Mouse (Mus musculus): ENCODE data around the gene Trim11. TPM values are rescaled to one million over a fixed set of nuclear protein-coding genes. Genes with fewer than 3 reads are reported as not detected.
A peak's percentile ranks its signal among the peaks of the same experiment; 100 is the strongest.

The Trim11 gene
- total RNA-seq, 2 experiments from 2014 or later: 21.0 to 24.9 TPM

DNA sequence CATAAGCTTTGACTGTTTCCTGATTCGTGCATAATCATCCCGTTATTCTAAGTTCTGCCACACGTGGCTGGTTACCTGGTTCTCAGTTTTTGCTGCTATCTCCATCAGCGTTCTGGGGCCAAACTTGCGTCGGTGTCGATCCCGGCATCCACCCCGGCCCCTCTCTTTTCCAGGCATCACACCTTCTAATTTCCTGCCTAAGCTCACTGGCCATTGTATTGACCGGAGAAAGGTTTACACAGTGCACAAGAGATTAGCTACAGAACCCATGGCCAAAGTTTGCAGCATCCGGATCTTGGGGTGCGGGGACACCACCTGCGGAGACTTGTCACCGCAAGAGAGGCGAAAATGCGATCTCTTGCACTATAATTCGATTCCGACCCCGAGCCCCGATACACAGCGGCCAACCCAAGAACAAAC lies 276 bp upstream of the Trim11 start:
- DNase-seq (ENCODE audit: low spot score in 2 of 2): no peak
- intact Hi-C loops (cut with DNase I): loop anchor here (2.0 kb wide), 1 partner anchor 17 kb away; no protein-coding TSS in a partner anchor

DNA sequence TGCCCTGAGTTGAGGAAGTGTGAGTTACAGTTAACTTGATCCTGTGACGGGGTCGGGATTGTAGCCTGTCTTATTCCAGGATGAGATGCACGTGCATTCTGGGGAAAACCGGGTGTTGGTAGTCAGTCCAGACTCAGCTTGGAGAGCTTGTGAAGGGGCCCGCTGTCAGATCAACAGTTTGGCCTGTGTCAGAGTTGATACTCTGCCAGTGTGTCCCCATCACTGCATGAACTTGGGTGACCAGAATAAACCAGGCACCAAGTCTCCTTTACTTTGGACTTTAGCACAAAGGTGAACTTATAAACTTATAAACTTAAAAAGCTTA lies 775 bp downstream of the Trim11 start:
- intact Hi-C loops (cut with DNase I): loop anchor here (2.0 kb wide), 1 partner anchor 18 kb away; no protein-coding TSS in a partner anchor
- DNase-seq (ENCODE audit: low spot score in 2 of 2): no peak

DNA sequence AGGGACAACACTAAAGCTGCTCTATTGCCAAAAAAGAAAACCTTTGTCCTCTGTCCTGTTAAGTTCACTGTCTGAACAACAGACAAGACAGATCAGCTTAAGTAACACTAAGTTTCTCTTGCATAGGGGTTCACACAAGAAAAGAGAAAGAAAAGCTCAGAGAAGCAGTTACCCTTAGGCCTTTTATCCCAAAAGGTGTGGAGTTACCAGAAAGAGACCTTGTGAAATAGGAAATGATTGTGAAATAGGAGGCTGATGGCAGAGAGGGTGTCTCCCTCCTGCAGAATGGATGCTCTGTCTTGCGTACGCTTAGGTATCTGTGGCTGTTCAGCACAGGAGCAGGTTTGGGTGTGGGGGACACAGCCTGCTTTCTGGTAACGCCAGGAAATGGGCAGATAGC lies 1.3 kb downstream of the Trim11 start:
- intact Hi-C loops (cut with DNase I): loop anchor here (2.0 kb wide), 1 partner anchor 18 kb away; no protein-coding TSS in a partner anchor
- no peak for DNase-seq (ENCODE audit: low spot score in 2 of 2)

GRCm38 (mm10) chr11:58979661-58980060 lies 1.8 kb downstream of the Trim11 start:
- intact Hi-C loops (cut with DNase I): loop anchor here (2.0 to 5.0 kb wide), 2 partner anchors 19 to 213 kb away; partner anchors contain the start of gene Guk1

GRCm38 (mm10) chr11:58980381-58980990 lies 2.6 kb downstream of the Trim11 start:
- intact Hi-C loops (cut with DNase I): loop anchor here (5.0 kb wide), 1 partner anchor 212 kb away; the partner anchor contains the start of gene Guk1
- DNase-seq (ENCODE audit: low spot score in 2 of 2): no peak

More at GRCm38 (mm10) chr11:58979661-58980060, 1.8 kb downstream of the Trim11 start:
- no peak for DNase-seq (ENCODE audit: low spot score in 2 of 2)

DNA sequence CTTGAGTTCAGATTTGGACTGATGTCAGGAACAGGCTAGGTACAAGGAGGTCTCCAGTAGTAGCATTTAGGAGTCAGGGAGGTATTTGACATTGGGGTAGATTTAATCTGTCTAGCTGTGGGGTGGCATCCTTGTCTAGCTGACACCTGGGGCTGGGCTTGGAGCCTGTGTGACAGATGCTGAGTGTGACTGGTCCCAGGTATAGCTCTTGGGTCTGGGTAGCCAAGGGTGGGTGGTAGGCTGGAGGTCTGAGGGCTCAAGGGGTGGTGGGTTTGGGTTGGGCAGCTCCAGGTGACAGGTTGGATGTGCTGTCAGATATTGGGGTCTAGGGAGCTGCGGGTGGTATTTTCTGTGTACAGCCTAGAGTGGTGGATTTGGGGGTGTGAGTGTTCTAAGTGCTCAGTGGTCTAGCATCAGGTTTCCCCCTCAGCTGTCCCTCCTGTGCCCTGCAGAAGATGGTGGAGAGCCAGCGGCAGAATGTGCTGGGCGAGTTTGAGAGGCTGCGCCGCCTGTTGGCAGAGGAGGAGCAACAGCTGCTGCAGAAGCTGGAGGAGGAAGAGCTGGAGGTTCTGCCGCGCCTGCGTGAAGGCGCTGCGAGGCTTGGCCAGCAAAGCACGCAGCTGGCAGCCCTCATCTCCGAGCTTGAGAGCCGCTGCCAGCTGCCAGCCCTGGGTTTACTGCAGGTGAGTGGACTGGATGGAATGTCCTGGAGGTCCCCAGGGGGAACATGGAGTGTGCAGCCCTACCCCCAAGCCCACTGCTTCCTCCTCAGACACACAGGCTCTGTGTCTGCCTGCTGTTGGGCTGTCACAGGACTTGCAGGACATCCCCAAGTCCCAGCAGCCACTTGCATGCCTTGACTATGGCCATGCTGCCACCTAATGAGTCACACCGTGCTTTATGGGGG lies 3.9 kb downstream of the Trim11 start:
- peak; percentile 76 to 79 for DNase-seq (ENCODE audit: low spot score in 2 of 2)
- intact Hi-C loops (cut with DNase I): loop anchor here (5.0 kb wide), 1 partner anchor 211 kb away; the partner anchor contains the start of gene Guk1

GRCm38 (mm10) chr11:58982471-58983097 lies 4.7 kb downstream of the Trim11 start:
- intact Hi-C loops (cut with DNase I): loop anchor here (5.0 kb wide), 1 partner anchor 210 kb away; the partner anchor contains the start of gene Guk1
- DNase-seq (ENCODE audit: low spot score in 2 of 2): no peak

DNA sequence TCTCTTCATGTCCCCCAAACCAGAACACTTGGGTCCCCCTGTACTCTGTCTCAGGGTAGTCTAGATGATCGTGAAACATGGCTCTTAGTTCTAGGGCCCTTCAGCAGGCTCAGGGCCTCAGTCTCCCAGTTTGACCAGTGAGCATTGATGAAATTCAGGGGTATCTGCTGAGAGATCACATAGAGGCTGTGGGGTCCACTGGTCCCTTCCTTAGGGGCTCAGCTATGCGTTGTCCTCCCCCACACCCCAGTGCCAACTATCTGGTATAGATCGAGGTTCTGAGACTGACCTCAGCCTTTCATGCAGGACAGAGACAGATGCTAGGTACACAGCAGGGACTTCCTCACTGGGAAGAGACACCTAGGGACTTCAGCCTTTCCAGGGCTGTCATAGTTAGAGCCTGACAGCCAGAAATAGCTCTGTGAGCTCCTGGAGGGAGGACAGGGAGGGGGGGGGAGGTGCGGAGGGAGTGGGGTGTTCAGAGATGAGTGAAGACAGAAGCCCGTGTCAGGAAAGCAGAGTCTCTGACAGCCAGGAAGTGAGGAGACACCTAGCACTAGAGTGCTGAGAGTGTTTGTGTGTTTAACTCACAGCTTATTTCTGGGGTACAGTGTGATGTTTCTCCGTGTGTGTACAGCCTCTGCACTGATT lies 5.9 kb downstream of the Trim11 start:
- intact Hi-C loops (cut with DNase I): loop anchor here (5.0 kb wide), 1 partner anchor 208 kb away; the partner anchor contains the start of gene Guk1
- DNase-seq (ENCODE audit: low spot score in 2 of 2): no peak

- no peak for DNase-seq (ENCODE audit: low spot score in 2 of 2)
- intact Hi-C loops (cut with DNase I): loop anchor here (5.0 kb wide), 1 partner anchor 208 kb away; the partner anchor contains the start of gene Guk1
Observed at GRCm38 (mm10) chr11:58984657-58985056, 6.8 kb downstream of the Trim11 start.

DNA sequence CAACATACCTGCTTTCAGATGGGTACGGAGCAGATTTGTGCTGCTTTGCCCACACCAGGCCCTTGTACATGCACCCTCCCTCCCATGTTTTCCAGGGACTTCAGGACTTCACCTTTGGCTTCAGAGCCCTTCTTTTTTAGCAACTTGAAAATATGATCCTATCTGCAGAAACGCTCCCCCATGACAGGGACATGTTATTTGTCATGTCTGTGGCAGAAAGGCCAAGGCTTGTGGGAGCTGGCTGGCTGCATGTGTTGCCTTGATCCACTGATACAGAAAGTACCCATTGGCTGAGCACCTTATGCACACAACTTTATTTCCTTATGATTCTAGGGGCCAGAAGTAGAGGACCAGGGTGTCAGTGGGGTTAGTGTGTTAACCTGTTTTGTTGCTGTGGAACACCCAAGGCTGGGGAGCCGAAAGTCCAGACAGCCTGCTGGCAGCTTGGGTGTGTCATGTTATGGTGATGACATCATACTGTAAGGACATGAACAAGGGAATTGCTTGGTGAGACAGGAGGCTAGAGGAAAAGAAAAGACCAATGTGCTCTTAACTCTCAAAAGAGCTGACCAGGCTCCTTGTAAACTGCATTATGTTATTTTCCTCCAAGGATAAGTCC lies 7.5 kb downstream of the Trim11 start:
- intact Hi-C loops (cut with DNase I): no loop called here

DNA sequence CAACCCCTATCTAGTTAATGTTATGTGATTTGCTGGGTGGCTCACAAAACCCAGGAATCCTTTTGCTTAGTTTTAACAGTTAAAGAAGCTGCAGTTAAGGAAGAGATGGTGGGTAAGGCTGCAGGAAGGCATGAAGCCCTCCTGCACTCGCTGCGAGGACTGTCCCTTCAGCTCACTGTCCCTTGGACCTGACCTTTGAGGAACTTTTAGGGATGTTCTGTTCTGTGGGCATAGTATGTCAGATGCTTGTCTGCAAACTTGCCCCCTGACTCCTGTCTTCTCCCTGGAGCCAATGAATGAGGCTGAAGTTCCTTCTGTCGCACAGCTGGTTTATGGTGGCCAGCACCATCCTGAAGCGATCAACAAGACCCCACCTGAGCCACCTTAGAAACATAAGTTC lies 11.3 kb downstream of the Trim11 start:
- DNase-seq (ENCODE audit: low spot score in 2 of 2): no peak
- intact Hi-C loops (cut with DNase I): no loop called here

More for the DNA sequence above, 7.5 kb downstream of the Trim11 start:
- DNase-seq (ENCODE audit: low spot score in 2 of 2): no peak

DNA sequence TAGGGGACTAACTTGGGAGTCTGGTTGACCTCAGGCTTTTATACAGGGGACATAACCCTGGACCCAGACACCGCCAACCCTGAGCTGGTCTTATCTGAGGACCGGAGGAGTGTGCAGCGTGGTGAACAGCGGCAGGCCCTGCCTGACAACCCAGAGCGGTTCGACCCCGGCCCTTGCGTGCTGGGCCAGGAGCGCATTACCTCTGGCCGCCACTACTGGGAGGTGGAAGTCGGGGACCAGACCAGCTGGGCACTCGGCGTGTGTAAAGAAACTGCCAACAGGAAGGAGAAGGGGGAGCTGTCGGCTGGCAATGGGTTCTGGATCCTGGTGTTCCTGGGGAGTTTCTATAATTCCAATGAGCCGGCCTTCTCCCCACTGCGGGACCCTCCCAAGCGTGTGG lies 12.2 kb downstream of the Trim11 start:
- DNase-seq (ENCODE audit: low spot score in 2 of 2): no peak
- intact Hi-C loops (cut with DNase I): no loop called here

GRCm38 (mm10) chr11:58990794-58991193 lies 12.9 kb downstream of the Trim11 start:
- DNase-seq (ENCODE audit: low spot score in 2 of 2): peak in 1 of 2 experiments; percentile 41
- intact Hi-C loops (cut with DNase I): no loop called here

DNA sequence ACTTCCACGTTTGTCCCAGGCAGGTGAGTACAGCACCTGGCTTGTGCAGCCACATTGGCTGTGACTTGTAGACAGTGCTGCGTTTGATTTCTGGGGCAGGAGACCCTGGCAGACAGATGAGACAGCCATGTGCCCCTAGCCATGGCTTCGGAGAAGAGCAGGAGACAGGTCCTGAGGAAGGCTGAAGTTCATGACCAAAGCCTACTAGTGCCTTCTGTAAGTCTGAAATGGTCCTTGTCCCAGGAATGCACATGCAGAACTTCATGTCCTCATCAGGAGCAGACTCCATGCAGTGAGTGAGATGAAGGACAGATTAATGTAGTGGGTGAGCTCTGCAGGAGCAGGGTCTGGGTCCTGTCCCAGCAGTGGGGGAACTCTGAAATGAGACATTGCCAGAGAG lies 14.0 kb downstream of the Trim11 start:
- intact Hi-C loops (cut with DNase I): no loop called here
- DNase-seq (ENCODE audit: low spot score in 2 of 2): no peak

DNA sequence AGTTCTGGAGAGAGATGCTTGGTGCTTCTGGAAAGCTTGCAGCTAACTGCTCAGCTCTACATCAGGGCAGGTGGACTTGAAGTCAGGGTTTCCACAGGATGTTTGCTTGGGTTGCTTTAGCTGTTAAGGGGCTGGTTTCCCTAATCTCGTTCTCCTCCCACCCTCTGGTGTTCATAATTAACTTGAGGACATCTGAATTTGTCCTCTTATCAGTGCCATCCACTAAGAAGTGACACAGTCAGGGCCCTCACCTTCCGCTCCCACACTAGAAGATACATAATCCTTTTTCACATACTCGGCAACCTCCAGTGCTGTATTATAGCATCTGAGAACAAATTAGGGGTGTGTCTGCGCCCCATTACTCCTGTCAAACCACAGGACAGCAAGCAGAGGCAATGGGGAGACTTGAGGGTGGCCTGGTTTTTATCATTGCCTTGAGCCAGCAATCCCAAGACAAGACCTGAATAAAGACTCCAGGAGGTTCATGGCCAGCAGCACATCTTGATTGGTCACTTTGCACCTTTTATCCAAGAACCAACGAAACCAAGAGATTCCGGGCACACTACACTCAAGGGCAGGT lies 15.3 kb downstream of the Trim11 start:
- intact Hi-C loops (cut with DNase I): no loop called here
- no peak for DNase-seq (ENCODE audit: low spot score in 2 of 2)

DNA sequence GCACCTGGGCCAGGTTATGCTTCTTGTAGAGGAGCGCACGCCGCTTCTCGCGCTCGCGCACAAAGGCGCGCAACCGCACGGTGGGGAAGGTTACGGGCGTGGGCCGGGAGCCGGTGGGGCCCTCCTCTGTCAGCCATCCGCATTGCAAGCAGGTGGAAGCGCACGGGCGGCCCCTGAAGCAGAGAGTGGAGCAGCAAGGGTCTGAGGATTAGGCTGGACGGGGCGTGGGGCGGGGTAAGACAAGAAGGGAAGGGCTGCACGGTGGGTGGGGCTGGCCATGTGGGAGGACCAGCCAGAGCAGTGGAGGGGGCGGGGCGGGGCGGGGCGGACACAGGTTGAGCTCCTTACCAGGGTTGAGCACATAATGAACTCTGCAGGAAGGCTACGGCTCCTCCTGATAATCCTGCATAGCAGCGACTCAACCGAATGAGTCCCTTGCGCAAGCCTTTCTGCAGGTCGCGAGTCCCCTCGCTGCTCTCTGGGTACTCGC lies 16.5 kb downstream of the Trim11 start:
- DNase-seq (ENCODE audit: low spot score in 2 of 2): no peak
- intact Hi-C loops (cut with DNase I): no loop called here

DNA sequence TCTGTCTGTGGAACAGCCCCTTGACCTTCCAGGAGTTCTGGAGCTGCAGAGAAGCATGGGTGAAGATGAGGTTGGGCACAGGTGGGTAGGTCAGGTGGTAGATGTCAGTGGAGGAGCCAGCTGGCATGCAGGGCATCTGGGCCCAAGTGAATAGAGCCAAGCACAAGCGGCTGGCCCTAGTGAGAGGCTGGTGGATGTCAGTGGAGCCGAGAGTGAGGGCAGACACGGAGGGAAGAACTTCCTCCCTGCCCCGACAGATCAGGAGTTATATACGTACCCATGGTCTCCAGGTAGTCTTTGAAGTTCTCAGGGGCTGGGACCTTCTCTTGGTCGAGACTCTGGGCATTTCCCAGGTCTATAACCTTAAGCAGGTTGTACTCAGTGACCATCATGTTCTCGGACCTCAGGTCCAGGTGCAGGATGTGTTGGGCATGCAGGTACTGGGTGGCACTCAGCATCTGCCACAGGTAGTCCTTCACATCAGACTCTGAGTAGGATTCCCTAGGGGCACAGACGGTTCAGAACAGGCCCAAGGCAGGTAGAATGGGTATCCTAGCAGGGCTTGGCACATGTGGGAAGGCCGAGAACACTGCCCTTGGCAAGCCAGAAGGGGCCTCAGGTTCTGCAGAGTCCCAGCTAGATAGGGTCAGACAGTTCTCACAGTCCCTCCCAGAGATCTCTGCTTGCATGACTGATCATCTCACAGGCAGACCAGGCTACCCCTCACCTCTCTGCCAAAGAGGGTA lies 17.3 kb downstream of the Trim11 start:
- no peak for DNase-seq (ENCODE audit: low spot score in 2 of 2)
- intact Hi-C loops (cut with DNase I): no loop called here
